Mouse (Mus musculus) adrenal gland, adult 8-10 months (tissue): ENCODE measurements around the gene Ppp4r2. TPM values are rescaled to one million over a fixed set of nuclear protein-coding genes. Genes with fewer than 3 reads are reported as not detected.

Experiments used
- DNase-seq: peaks from one replicate; pipeline ENCODE4 v3.0.0; 2022
- total RNA-seq, 4 experiments: library from RNA; stranded (reverse); gene quantifications; 2 replicates each; pipeline ENCODE4 v1.2.4; 2022

The Ppp4r2 gene
- total RNA-seq = 10 to 100 TPM; 68.9 to 80.1 (median 73.1) TPM

- DNase-seq = peak; percentile 84
These were observed at the start of gene Ppp4r2 for GRCm38 (mm10) chr6:100833355-100833754. Gene Ppp4r2, plus strand, starts transcription at chr6:100833622.

- DNase-seq = no peak
These were observed 45.7 kb upstream of the Ppp4r2 start for GRCm38 (mm10) chr6:100787726-100788125.

- DNase-seq = no peak
These were observed 44.3 kb upstream of the Ppp4r2 start for GRCm38 (mm10) chr6:100789161-100789560.

GRCm38 (mm10) chr6:100792055-100792659 lies 41.3 kb upstream of the Ppp4r2 start:
- DNase-seq = no peak

GRCm38 (mm10) chr6:100792973-100793769 lies 40.3 kb upstream of the Ppp4r2 start:
- DNase-seq = no peak

- DNase-seq = no peak
These were observed 37.6 kb upstream of the Ppp4r2 start for GRCm38 (mm10) chr6:100795797-100796196.

GRCm38 (mm10) chr6:100799290-100799689 lies 34.1 kb upstream of the Ppp4r2 start:
- no peak for DNase-seq

- no peak for DNase-seq
These were observed 33.7 kb upstream of the Ppp4r2 start for GRCm38 (mm10) chr6:100799766-100800165.

GRCm38 (mm10) chr6:100800497-100800955 lies 32.9 kb upstream of the Ppp4r2 start:
- DNase-seq = peak; percentile 60

GRCm38 (mm10) chr6:100802381-100803083 lies 30.9 kb upstream of the Ppp4r2 start:
- peak; percentile 20 for DNase-seq

- DNase-seq = no peak
These were observed 30.2 kb upstream of the Ppp4r2 start for GRCm38 (mm10) chr6:100803250-100803649.

- no peak for DNase-seq
These were observed 26.2 kb upstream of the Ppp4r2 start for GRCm38 (mm10) chr6:100807187-100807586.

- no peak for DNase-seq
These were observed 25.7 kb upstream of the Ppp4r2 start for GRCm38 (mm10) chr6:100807746-100808145.

- no peak for DNase-seq
These were observed 25.1 kb upstream of the Ppp4r2 start for GRCm38 (mm10) chr6:100808221-100808778.

- no peak for DNase-seq
These were observed 23.3 kb upstream of the Ppp4r2 start for GRCm38 (mm10) chr6:100810117-100810516.

- no peak for DNase-seq
These were observed 21.7 kb upstream of the Ppp4r2 start for GRCm38 (mm10) chr6:100811731-100812130.

- DNase-seq = no peak
These were observed 12.1 kb upstream of the Ppp4r2 start for GRCm38 (mm10) chr6:100821367-100821766.

- DNase-seq = no peak
These were observed 10.1 kb upstream of the Ppp4r2 start for GRCm38 (mm10) chr6:100823356-100823755.

- no peak for DNase-seq
These were observed 8.9 kb upstream of the Ppp4r2 start for GRCm38 (mm10) chr6:100824381-100824965.

- no peak for DNase-seq
These were observed 7.4 kb upstream of the Ppp4r2 start for GRCm38 (mm10) chr6:100826046-100826445.

GRCm38 (mm10) chr6:100828565-100828964 lies 4.9 kb upstream of the Ppp4r2 start:
- DNase-seq = no peak

GRCm38 (mm10) chr6:100829770-100830169 lies 3.7 kb upstream of the Ppp4r2 start:
- DNase-seq = no peak

GRCm38 (mm10) chr6:100831188-100831587 lies 2.2 kb upstream of the Ppp4r2 start:
- no peak for DNase-seq
